Mouse (Mus musculus): ENCODE measurements around the gene B3glct.

DNA sequence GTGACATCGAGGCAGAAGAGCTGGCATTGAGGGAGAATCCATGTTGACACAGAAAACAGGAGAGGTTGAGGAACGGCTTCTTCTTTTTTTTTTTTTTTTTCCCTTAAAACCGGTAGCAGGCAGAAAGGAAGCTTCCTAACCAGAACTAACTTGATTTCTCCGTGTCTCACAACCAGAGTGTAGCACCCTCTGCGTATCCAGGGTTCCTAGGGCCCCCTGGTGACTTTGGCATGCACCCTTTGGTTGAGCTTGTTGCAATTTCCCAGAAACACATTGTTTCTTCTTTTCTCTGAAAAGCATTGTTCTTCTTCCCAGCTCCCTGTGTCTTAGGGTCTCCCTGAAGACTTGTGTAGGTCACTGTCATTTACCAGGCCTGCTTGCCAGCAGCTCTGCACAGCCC is 73.8 kb downstream of the B3glct start:
- TF ChIP-seq CTCF (conservative IDR thresholded peaks at IDR 0.05; ENCODE audit: low read length) = no peak
- TF ChIP-seq NANOG (IDR thresholded peaks at IDR 0.05; ENCODE audit: borderline replicate concordance, low read length) = no peak
- TF ChIP-seq POU5F1 (IDR thresholded peaks at IDR 0.05; ENCODE audit: borderline replicate concordance, low read length) = no peak

All from E14TG2a.4 (cell line).